Mouse (Mus musculus): Measurements from ENCODE around the gene Lamc1. TPM values are rescaled to one million over a fixed set of nuclear protein-coding genes. Genes with fewer than 3 reads are reported as not detected.

Lamc1 gene
- polyA plus RNA-seq, 1 experiment from 2014 or later = 41.6 TPM

GRCm38 (mm10) chr1:153185828-153186803, 146.5 kb downstream of the Lamc1 start, which contains the start of gene Lamc2:
Lamc2 (minus strand) TSS chr1:153186447.
- peak within 1 kb of the TSS; percentile 78 for H3K27ac ChIP-seq (replicated peaks)
- ATAC-seq (ENCODE audit: low FRiP score, low TSS enrichment) (peak; percentile 95), DNase-seq (ENCODE audit: low spot score) (peak; percentile 85)
- H3K4me1 ChIP-seq (replicated peaks; ENCODE audit: control insufficient read depth, insufficient read depth) = 0 out of 2 replicates have a peak, but pooled peaks cover 5% of the 10 kb centered on the region
- no peaks in the 10 kb centered on the region for H3K9me3 ChIP-seq (ENCODE audit: control insufficient read depth, low read length)
- WGBS = 6% methylated on average over 46 of the region's 46 CpGs
- no peaks in the 10 kb centered on the region for H3K36me3 ChIP-seq (ENCODE audit: control insufficient read depth, insufficient read depth, low read length)
- TF ChIP-seq EP300 (optimal IDR thresholded peaks at IDR 0.05) (no peak), CTCF (IDR thresholded peaks at IDR 0.05; ENCODE audit: low read depth) (no peak)
- peak within 1 kb of the TSS; percentile 69 for H3K9ac ChIP-seq (ENCODE audit: low read length)
- H3K4me2 ChIP-seq (replicated peaks; ENCODE audit: low read depth) = peak within 1 kb of the TSS; percentile 67
- peak within 1 kb of the TSS; percentile 49 for H3K4me3 ChIP-seq (ENCODE audit: low read depth, low read length)
- H3K27me3 ChIP-seq (ENCODE audit: control insufficient read depth, insufficient read depth, low read length) = peaks cover 2% of the 10 kb centered on the region; the same call in 1 of the 2 replicates

DNA sequence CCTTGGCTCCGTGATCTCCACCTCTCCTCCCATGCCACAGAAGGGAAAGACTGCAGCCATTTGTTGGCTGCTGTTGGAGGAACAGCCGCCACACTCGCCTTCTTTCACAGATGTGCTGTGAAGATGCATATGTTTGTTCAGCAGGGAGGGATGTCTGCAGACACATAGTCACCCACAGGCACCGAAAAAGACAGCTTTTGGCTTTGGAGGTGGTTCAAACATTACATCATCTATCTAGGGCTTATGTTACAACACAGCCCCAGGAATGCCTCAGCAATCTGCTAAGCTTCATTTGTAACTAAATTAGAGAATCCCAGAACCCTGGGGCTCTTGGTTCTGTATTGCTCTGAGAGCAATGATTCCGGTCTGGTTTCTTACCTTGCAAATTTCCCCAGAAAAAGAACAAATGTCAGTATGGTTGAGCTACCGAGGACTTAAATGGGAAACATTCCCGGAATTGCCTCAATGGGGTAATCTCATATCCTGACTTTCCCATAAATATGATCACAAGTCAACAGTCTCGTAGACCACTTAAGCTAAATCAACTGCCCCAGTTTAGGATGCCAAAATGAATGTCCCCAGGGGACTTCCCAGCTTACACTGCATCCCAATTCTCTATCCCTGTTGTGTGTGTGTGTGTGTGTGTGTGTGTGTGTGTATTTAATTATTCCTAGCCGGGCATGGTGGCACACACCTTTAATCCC, 151.8 kb downstream of the Lamc1 start:
- H3K27ac ChIP-seq (replicated peaks) = 0 out of 2 replicates have a peak overlapping the region, but pooled peaks have one; percentile 5
- TF ChIP-seq EP300 (optimal IDR thresholded peaks at IDR 0.05) = no peak
- TF ChIP-seq CTCF (IDR thresholded peaks at IDR 0.05; ENCODE audit: low read depth) = no peak
- H3K27me3 ChIP-seq (ENCODE audit: control insufficient read depth, insufficient read depth, low read length) = no peaks in the 10 kb centered on the region
- no peak for DNase-seq (ENCODE audit: low spot score)
- H3K9ac ChIP-seq (ENCODE audit: low read length) = no peak overlapping the region
- H3K4me2 ChIP-seq (replicated peaks; ENCODE audit: low read depth) = no peak overlapping the region
- 0 out of 2 replicates have a peak, but pooled peaks cover 2% of the 10 kb centered on the region for H3K4me1 ChIP-seq (replicated peaks; ENCODE audit: control insufficient read depth, insufficient read depth)
- 50% methylated on average over 9 of the region's 9 CpGs for WGBS
- H3K36me3 ChIP-seq (ENCODE audit: control insufficient read depth, insufficient read depth, low read length) = no peaks in the 10 kb centered on the region
- ATAC-seq (ENCODE audit: low FRiP score, low TSS enrichment) = peak; percentile 76; the same call in 1 of the 2 replicates
- H3K4me3 ChIP-seq (ENCODE audit: low read depth, low read length) = no peak overlapping the region
- H3K9me3 ChIP-seq (ENCODE audit: control insufficient read depth, low read length) = no peaks in the 10 kb centered on the region

DNA sequence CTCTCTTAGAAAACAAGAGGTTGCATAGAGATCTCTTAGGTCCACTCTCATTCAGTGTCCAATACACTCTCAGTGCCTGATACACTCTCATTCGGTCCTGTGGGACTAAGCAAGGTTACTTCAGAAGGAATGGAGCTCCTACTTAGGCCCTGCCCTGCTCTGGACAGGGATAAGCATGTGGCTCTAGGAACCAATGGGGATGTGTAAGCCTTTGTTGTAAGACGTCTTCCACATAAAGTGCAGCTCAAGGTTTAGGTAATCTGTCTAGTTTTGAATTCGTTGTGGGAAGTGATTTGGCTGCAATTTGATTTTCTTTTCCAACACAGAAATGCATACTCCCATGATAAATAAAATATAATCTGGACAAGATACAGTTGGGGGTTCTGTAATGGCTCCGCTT, 152.4 kb downstream of the Lamc1 start:
- 57% methylated on average over 4 of the region's 4 CpGs for WGBS
- TF ChIP-seq CTCF (IDR thresholded peaks at IDR 0.05; ENCODE audit: low read depth) = no peak
- no peak for TF ChIP-seq EP300 (optimal IDR thresholded peaks at IDR 0.05)
- no peak overlapping the region for H3K4me3 ChIP-seq (ENCODE audit: low read depth, low read length)
- ATAC-seq (ENCODE audit: low FRiP score, low TSS enrichment) = no peak
- H3K9ac ChIP-seq (ENCODE audit: low read length) = no peak overlapping the region
- H3K27ac ChIP-seq (replicated peaks) = 0 out of 2 replicates have a peak overlapping the region, but pooled peaks have one; percentile 35
- no peaks in the 10 kb centered on the region for H3K4me1 ChIP-seq (replicated peaks; ENCODE audit: control insufficient read depth, insufficient read depth)
- no peaks in the 10 kb centered on the region for H3K27me3 ChIP-seq (ENCODE audit: control insufficient read depth, insufficient read depth, low read length)
- DNase-seq (ENCODE audit: low spot score) = no peak
- no peaks in the 10 kb centered on the region for H3K9me3 ChIP-seq (ENCODE audit: control insufficient read depth, low read length)
- H3K4me2 ChIP-seq (replicated peaks; ENCODE audit: low read depth) = no peak overlapping the region
- no peaks in the 10 kb centered on the region for H3K36me3 ChIP-seq (ENCODE audit: control insufficient read depth, insufficient read depth, low read length)

DNA sequence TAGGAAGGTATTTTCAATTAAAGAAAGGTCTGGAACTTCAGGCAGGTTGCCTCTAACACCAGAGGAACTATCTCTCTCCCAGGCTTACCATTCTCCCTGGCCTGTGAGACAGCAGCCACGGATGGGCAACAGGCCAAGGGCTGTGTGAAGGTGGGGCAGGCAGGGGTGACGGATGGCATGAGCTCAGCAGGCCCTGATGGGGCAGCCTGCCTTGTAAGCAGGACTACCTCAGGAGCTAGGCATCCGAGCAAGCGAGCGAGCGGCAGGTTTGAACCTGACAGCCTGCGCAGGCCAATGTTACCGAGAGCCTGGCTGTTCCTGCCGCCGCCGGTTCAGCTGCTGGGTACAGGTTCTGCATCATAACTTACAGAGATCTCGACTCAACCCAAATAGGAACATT, 157.8 kb downstream of the Lamc1 start:
- DNase-seq (ENCODE audit: low spot score) (peak; percentile 67), ATAC-seq (ENCODE audit: low FRiP score, low TSS enrichment) (peak; percentile 74)
- Histone ChIP-seq H3K4me1 (replicated peaks; ENCODE audit: control insufficient read depth, insufficient read depth) (peaks cover 3% of the 10 kb centered on the region; the same call in 1 of the 2 replicates), H3K4me2 (replicated peaks; ENCODE audit: low read depth) (no peak overlapping the region), H3K9me3 (ENCODE audit: control insufficient read depth, low read length) (no peaks in the 10 kb centered on the region), H3K27me3 (ENCODE audit: control insufficient read depth, insufficient read depth, low read length) (no peaks in the 10 kb centered on the region), H3K36me3 (ENCODE audit: control insufficient read depth, insufficient read depth, low read length) (no peaks in the 10 kb centered on the region), H3K4me3 (ENCODE audit: low read depth, low read length) (no peak overlapping the region), H3K9ac (ENCODE audit: low read length) (0 out of 2 replicates have a peak overlapping the region, but pooled peaks have one; percentile 13), H3K27ac (replicated peaks) (no peak overlapping the region)
- no peak for TF ChIP-seq CTCF (IDR thresholded peaks at IDR 0.05; ENCODE audit: low read depth)
- TF ChIP-seq EP300 (optimal IDR thresholded peaks at IDR 0.05) = no peak
- 54% methylated on average over 12 of the region's 12 CpGs for WGBS

- 45% methylated on average over 3 of the region's 3 CpGs for WGBS
- Histone ChIP-seq H3K9me3 (ENCODE audit: control insufficient read depth, low read length) (no peaks in the 10 kb centered on the region), H3K36me3 (ENCODE audit: control insufficient read depth, insufficient read depth, low read length) (no peaks in the 10 kb centered on the region), H3K4me1 (replicated peaks; ENCODE audit: control insufficient read depth, insufficient read depth) (peaks cover 3% of the 10 kb centered on the region; the same call in 1 of the 2 replicates), H3K27me3 (ENCODE audit: control insufficient read depth, insufficient read depth, low read length) (no peaks in the 10 kb centered on the region), H3K27ac (replicated peaks) (peak overlapping the region; percentile 8; the same call in 1 of the 2 replicates), H3K4me3 (ENCODE audit: low read depth, low read length) (no peak overlapping the region), H3K9ac (ENCODE audit: low read length) (no peak overlapping the region), H3K4me2 (replicated peaks; ENCODE audit: low read depth) (no peak overlapping the region)
- no peak for TF ChIP-seq EP300 (optimal IDR thresholded peaks at IDR 0.05)
- TF ChIP-seq CTCF (IDR thresholded peaks at IDR 0.05; ENCODE audit: low read depth) = no peak
- DNase-seq (ENCODE audit: low spot score) = no peak
- ATAC-seq (ENCODE audit: low FRiP score, low TSS enrichment) = 0 out of 2 replicates have a peak, but pooled peaks have one; percentile 22
Measured at GRCm38 (mm10) chr1:153173276-153173675, 159.3 kb downstream of the Lamc1 start.

Data from stomach, postnatal 0 days (tissue).